Mouse (Mus musculus) thymus, postnatal 36 days (tissue): ENCODE measurements around the gene Runx3.
A peak's percentile ranks its signal among the peaks of the same experiment; 100 is the strongest.

ENCODE experiments used
- DNase-seq, 2 experiments: peaks; one replicate each; pipeline ENCODE4 v3.0.0; 2022; ENCODE audit warnings: mixed read lengths in 2 of 2

Runx3 gene

DNA sequence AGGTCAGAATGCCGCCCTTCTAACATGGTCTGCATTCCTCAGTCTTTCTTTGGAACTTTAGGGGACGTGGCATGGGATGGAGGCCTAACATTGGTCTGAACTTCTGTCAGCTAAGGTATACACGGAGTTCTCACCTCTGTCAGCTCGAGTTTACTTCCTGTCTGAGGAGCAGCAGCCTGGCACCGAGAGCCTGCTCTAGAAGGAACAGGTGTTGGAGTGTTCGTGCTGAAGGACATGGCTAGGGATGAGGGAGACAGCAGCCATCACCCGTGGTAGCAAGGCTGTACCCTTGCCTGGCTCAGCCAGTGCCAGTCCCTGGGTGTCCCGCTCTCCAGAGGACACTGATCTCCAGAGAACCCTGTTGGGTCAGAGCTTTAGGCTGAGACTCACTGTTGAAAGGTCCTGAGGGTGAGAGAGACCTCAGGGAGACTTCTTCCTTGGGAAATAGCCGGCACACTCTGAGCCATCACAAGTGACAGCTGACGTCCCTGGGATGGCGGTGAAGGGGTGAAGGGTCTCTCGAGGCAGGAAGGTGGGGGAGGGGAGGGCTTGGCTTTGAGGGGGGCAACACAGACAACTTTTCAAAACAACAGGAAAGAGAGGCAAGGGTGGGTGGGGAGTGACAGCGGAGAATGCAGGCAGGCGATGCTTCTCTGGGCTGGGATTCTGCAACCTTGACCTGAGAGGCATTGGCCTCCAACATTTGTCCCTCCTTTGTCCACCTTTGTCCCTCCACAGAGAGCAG lies 4.9 kb upstream of the Runx3 start:
- DNase-seq = peak; percentile 39 to 59

DNA sequence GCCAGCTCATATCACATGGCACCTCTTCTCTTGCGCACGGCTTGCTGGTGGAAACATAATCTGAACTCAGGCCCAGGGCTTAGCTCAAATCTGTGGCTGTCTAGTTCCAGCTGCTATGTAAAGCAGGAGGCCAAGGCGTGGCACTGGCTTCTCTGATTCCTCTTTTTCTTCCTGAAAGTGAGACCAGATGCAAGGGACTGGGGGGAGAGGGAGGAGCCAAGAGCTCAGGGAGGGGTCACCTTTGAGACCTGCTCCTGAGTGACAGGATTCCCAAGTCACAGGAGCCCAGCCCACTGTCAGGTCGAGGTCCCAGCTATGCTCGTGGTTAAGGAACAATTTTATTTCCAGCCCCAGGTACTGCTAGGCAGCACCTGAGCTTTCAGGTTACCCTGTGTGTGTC lies 4.1 kb upstream of the Runx3 start:
- DNase-seq = no peak

DNA sequence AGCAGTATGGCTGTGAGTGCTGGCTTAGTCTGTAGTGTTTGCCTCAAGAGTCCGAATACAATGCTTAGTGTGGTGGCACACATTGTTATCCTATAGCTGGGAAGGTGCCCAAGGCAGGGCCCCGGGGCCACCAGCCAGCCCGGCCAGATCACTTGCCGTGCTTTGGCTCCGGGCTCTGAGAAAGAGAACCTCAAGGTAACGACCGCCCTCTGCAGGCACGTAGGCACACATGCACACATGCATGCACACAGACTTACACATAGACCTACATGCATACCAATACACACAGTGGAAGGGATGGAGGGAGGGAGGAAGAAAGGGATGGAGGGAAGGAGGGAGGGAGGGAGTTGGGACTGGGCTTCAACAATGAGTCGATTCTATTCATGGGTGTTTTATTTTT lies 2.6 kb upstream of the Runx3 start:
- DNase-seq = no peak

DNA sequence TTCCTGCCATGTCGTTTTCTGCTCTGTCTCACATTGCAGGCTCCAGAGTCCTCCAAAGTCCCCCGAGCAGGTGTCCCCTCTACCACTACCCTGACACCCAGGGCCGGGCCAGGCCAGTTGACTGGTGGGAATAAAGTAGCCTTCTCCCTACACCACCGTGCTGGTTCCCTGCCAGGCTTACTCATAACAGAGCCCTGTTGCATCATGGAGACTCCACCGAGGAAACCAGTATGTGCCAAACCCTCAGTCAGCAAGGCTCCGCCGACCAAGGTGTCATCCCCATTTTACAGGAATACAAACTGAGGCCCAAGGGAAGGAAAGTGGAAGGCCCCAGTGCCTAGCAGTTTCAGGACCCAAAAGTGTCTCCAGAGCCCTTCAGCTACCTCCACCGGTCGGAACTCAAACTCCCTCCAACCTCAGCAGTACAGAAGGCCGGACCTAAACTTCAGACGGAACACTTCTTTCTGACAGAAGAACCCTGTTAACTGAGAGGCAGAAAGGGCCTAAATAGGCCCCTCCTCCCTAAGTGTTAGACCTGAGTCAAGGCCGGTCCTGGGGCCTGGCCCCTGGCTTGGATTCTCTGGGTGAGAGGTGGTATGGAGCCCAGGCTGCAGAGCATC lies 1.5 kb upstream of the Runx3 start:
- no peak for DNase-seq

DNA sequence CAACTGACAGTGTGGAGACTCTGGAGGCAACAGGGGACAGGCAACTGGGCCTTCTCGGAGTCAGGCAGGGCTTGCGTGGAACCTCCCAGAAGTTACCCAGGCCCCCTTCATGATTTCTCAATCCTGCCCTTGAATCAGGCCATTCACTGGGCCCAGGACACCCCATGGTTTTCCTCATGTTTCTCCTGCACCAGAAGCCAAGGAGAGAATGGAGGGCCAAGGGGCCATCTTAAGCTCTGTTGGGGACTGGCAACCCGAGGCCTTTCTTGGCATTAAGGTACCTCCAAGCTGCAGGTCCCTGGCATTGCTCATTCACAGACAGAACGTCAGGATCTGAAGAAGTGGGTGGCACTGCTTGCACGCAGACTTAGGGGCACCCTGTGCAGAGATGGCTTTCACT lies 3.3 kb downstream of the Runx3 start:
- no peak for DNase-seq

DNA sequence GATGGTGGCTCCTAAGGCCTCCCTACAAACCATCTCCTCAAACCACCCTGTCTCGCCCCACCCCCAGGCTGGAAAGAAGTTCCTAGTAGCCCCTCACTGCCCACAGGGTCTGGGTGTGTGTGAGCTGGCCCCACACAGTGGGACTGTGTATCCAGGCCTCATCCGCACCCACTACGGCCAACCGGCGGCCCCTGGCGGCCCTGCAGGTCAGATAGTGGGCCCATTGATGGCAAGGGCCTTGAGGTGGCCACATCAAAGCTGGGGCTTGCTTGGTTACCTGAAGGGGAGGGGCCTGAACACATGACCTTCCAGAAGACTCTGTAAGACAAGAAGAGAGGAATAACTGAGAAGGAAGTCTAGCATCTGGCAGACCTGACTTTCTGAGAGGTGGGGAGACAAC lies 4.3 kb downstream of the Runx3 start:
- no peak for DNase-seq

DNA sequence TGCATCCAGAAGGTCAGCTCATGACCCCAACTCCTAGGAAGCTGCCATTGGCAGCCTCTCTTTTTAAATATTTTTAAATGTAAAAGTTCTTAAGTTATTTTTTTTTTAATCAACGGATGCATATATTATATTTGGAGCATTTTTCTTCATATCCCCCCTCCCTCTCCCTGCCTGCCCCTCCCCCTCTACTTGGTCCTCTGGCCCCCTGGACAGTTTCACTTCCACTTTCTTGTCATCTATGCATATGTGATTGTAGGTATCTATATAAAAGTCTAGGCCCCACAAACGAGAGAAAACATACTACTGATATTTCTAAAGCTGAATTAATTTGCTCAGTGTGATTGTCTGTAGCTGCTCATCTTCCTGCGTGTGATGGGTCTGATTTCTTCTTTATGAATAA lies 4.7 kb downstream of the Runx3 start:
- no peak for DNase-seq

DNA sequence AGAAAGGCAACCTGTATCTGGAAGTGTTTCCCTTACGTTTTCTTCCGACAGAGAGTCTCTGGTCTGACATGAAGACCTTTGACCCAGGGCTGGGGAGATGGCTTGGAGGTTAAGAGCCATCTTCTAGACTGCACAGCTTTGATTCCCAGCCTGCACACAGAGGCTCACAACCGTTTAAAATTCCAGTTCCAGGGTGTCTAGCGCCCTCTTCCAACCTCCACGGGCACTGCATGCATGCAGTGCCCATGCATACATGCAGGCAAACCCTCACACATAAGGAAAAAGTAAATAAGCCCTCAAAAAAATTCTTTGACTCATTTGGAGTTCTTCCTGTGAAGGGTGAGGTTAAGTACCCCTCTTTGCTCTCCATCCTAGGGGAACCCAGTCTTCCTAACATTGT lies 5.9 kb downstream of the Runx3 start:
- no peak for DNase-seq

DNA sequence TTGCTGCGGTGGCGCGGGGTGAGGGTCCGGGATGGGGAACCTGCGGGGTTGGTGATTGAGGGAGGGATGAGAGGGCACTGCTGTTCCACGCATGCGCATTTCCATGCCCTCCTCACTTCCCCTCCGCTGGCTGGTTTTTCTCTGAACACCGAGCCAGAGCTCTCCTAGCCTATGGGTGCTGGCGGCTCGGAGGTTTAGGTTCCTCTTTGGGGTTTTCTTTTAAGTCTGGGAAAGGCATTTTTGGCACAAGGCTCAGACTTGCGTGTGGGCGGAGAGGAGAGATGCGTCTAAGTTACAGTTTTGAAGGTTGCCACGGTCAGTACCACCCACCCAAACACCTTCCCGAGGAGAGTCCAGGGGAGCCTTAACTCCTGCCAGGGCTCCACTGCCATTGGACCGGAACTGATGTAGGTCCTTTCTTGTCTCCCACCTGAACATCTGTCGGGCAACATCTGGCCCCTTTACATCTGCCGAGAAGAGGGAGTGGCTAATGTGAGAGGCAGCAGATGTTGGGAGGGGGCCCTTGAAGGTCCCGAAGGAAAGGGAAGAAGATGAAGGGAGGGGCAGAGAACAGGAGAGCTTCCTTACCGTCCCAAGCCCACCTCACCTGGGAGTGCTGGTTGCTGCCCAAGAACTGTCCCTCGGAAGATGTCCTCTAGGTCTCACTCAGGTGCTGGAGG lies 8.5 kb downstream of the Runx3 start:
- DNase-seq = peak; percentile 55 to 67

DNA sequence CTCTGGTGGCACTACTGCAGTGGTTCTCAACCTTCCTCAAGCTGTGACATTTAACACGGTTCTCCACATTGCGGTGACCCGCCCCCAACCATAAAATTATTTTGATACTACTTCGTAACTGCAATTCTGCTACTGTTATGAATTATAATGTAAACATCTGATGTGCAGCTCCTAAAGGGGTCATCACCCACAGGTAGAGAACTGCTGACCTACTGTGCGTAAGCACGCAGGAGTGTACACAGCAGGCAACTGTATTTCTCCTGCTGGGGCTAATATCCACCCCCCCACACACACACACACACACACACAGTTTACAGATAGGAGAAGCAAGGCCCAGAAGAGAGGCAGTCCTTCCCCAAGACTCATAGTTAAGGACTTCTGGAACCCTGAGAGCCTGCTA lies 9.7 kb downstream of the Runx3 start:
- DNase-seq = no peak

DNA sequence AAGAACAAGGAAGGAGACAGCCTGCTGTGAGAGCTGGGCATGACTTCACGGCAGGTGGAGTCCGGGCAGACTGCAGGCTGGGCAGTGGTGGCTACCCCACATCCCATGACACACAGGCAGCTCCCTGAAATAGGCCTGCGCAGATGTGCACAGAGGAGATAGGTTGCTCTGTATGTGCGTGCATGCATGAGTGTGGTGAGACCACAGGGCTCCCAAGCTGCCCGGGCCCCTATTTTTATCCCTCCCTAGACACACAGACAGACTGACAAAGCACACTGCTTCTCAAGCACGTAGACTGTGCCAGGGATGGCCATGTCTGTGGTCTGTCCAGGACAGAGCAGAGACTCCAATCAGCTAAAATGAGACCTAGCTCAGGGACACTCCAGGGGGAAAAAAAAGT lies 10.7 kb downstream of the Runx3 start:
- DNase-seq = no peak

DNA sequence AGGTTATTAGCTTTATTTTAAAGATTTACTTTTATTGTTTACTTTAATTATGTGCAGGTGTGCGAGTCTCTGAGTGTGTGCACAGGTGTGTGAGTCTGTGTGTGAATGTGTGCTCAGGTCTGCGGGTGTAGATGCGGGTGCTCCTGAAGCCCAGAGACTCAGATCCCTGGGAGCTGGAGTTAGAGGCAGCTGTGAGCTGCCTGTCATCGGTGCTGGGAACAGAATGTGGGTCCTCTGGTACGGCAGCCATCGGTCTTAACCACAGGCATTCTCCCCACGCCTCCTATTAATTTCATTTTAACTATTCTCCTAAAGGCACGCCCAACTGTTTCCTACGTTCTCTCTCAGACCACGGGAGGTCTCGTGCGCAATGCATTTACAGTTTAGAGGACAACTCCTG lies 12.3 kb downstream of the Runx3 start:
- no peak for DNase-seq

DNA sequence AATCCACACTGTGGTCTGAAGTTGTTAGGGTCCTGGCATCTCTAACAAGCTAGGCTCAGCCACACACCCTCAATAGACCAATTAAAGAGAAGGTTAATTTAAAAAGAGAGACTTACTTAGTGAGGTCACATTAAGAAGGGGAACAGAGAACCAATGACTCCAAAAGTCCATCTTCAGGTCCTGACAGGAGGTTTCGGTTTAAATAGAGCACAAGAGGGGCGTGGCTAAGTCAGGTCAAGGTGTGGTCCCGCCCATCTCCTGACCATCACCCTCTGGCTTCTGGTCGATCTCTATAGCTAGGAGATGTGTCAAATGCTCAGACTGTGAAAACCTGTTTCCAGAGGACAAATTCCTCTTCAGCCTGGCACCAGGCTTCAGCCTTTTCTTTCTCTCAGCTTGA lies 13.3 kb downstream of the Runx3 start:
- DNase-seq = no peak

DNA sequence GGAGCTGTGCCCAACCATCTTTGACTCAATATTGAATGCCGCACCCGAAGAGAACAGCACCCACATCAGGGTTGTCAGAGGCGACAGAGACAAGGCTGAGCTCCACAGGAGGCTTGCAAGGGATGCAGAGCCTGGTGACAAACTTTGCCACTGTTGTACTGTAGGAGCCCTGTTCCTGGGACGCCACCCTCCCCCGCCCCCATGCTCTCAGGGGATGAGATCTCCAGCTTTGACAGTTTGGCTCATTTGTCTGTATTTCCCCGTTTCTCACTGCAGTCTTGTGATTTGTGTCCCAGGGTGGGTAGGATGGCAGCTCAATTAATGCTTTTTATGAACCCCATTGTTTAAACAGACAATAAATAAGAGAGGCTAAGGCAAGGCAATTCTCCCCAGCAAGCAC lies 14.9 kb downstream of the Runx3 start:
- no peak for DNase-seq

DNA sequence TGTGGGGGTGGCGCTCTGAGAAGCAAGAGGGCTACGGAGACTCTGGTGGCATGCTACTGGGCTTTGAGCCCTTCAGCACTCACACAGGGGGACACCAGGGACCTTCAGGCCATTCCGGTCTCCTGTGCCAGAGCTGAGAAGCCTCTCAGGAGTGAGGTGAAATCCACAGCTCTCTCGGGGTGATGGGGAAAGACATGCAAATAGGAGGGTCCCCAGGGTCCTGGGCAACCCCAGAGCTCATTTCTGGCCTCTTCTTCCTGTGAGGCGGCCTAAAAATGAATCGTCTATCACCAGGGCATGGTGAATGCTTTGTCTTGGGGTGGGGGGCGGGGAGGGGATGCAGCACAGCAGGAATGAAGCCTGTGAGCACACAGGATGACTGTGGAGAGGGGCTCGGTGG lies 15.8 kb downstream of the Runx3 start:
- DNase-seq = no peak

DNA sequence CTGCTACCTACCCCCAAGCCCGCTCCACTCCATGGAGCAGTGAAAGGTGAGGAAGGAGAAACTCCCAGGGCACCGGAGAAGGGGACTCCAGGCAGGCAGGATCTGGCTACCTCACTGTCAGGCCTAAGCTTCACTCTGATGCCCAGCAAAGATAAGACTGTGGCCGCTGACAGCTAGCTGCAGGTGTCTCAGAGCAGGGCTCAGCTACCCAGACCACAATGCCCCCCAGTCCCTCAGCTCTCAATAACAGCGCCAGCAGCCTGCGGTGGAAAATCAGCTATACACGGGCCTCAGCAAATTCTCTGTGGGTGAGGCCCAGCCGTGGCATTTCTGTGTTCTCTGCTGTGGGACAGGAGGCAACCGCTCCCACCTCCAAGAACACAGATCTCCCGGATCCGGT lies 16.2 kb downstream of the Runx3 start:
- no peak for DNase-seq

DNA sequence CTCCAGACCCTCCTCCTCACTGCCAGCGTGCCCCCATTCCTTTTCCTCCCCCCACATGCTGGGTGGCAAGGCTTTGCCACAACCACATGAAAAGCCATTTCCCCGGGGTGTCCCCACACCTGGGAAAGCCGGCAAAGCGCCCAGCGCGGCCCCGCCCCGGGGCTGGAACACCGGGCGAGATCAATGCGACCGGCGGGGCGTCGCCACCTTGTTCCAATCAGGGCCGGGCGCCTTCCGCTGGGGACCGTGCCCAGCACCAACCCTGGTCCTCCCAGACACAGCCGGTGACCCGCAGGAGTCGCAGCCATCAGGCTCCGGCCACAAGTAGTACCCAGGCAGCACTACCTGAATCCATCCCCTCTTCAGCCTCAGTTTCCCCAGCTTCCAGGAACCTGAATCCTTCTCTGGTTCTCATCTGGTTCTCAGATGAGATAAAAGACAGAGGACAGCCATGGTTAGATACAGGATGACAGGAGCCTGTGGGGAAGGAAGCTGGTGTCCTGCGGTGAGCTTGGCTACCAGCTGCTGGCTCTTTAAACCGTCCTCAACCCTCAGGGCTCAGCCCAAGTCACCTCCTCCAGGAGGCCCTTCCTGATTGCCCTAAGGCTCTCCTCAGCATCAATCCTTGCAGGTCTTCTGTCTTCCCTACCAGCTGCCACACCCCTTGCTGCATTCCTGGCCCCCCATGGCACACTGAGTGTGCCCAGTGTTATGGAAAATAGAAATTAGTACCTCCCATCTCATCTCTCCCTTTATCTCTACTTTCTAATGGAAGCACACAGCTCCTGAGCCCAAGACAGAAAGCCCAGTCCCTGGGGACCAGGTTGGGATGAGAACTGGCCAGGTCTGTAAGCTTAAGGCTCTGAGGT lies 20.4 kb downstream of the Runx3 start:
- DNase-seq = no peak

DNA sequence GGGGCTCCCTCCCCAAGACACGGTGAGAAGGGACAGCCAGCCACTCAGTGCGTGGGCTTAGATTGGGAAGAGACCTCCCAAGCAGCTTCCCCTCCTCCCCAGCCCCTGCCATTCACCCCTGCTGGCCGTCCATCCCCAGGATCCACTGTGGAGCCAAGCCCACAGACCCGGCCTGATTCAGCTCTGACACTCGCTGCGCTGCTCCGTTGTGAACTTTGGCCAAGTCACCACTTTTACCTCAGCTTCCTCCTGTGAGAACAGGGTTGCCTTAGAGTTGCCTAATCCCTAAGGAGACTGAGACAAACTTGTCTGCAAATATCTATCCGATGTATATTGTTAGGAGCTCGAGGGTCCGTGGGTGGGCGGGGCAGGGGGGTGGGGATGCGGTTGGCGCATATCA lies 21.3 kb downstream of the Runx3 start:
- DNase-seq = no peak

DNA sequence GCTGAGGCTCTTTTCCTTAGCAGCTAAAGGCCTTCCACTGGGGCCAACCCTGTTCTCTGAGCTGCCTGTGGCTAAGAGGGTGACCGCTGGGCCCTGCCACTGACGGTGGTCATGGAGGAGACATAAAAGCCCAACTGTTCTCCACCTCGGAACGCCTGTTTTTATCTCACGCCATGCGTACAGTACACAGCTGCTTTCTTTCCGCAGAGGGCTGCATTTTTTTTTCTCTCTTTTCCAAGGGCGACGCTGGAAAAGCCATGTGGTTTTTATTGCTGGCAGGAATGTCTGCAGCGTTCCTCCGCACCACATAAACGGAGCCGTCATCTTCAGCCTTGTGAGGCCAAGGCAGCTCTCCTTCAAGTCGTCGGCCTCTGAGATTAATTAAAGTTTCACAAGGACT lies 26.3 kb downstream of the Runx3 start:
- DNase-seq = no peak

DNA sequence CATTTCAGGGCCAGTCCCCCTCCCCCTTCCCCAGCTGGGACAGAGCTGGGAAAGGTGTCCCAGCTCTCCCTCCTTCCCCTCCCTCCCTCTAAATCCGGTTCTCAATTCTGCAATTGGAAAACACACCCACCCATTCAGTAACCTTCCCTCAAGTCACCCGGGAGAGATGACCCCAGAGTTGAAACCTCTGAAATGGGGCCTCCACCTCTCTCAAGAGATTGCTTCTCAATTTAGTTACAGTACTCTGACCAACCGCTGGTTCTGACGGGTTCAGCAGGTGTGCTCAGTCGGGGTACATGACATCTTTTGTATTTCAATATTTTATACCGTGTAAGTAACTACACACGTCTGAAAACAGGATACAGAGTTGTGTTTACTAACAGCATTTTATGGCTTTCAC lies 28.2 kb downstream of the Runx3 start:
- DNase-seq = no peak

DNA sequence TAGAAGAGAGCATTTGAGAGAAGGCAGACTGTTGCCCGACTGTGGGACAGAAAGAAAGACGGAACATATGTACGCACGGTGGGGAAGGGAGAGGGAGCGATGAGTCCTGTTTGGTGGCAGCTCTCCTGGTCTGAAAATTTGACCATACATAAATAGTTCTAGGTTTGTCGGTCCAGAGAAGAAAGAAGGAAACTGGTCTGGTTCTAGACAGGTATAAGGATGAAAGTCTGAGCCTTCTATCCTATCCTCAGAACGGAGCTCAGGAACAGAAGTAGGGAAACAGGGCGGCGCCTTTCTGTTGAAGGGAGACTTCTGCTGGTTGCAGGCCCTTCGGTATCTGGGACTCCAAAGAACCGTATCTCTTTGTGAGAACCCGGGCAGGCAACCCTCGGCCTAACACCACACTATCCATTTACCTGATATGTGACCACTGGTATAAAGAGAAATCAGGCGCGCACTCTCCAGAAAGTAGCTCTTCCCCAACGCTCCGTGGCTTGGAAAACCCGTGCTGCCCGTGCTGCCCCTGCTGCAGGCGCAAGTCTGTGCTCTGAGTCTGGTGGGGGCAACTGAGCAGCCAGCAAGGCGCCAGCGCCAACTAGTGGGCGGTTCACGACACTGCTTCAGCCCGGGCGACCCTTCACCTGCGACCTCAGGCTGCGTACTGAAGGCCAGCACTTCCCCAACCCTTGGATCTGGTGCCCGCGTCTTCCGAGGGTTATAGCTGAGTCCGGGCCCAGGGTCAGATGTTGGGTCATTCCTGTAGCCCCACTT lies 29.8 kb downstream of the Runx3 start:
- peak; percentile 88 to 91 for DNase-seq

DNA sequence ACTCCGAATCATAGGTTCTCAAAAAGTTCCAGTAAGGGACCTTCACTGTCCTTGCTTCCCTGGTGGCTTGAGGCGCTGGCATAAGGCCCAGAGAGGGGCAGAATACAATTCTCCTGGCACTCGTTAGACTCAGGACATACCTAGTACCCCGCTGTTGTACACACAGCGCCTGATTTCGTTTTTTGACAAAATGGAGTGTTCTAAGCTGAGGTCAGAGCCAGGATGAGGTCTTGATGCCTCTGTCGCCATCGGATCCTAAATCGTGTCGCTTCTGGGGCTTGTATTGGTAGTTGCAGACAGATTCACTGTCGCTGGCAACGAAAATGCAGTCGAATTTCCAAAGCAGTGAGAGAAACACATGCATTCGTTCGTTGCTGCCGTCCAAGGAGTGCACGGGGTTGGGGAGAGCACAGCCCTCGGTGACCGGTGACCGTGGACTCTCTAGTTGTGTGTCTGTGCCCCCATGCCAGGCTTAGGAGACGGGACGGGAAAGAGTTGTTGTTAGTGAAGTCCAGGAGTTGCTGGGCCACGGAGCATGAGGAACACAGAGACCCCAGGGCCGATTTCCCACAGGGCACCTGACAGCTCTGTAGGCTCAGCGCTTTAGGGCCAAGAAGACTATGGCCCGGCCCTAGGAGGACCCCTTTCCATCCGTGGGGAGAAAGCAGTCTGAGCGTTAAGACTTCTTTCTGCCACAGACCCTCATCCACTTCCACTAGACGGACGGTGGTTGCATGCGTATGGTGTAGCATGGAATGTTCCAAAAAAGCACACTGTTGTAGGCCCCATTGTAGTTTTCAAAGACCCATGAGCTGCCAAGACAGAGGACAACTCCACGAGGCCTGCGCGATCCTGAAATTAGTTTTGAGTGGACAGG lies 30.9 kb downstream of the Runx3 start:
- no peak for DNase-seq
